Mouse (Mus musculus) thymus, adult 2 months (tissue): ENCODE measurements at regions not wholly inside any gene's neighbourhood (a gene's known extent, or its start where the extent isn't known, plus 50 kb on each side); places are given as distances from the start of the nearest gene placed in this dataset.

Source experiments
- DNase-seq: peaks from one replicate; pipeline ENCODE4 v3.0.0; 2021
- H3K27ac ChIP-seq: fragments of 200-500 bp; 2 replicates; pipeline ENCODE4 v1.5.1; 2012; ENCODE audit warnings: low read length, control low read depth; ENCODE audit not compliant: control insufficient read depth, insufficient read depth
- H3K27me3 ChIP-seq: fragments of 200-500 bp; 2 replicates; pipeline ENCODE4 v1.6.1; 2012; ENCODE audit warnings: mild to moderate bottlenecking, low read length, moderate library complexity, mixed read lengths; ENCODE audit not compliant: control insufficient read depth, insufficient read depth
- H3K36me3 ChIP-seq: fragments of 200-500 bp; 2 replicates; pipeline ENCODE4 v1.6.1; 2012; ENCODE audit warnings: mild to moderate bottlenecking, low read length, moderate library complexity; ENCODE audit not compliant: control insufficient read depth, insufficient read depth
- H3K4me1 ChIP-seq: fragments of 200-500 bp; replicated peaks from 2 replicates; pipeline ENCODE4 v1.6.1; 2012; ENCODE audit warnings: low read length; ENCODE audit not compliant: control insufficient read depth, insufficient read depth
- H3K4me3 ChIP-seq: fragments of 200-500 bp; 2 replicates; pipeline ENCODE4 v1.5.1; 2012; ENCODE audit warnings: mild to moderate bottlenecking, low read length, control low read depth, moderate library complexity; ENCODE audit not compliant: control insufficient read depth, insufficient read depth
- CTCF ChIP-seq: fragments of 200-500 bp; IDR thresholded peaks from 2 replicates; pipeline ENCODE4 v1.5.1; 2012; ENCODE audit warnings: mild to moderate bottlenecking, control low read depth, low read length, moderate library complexity, borderline replicate concordance; ENCODE audit not compliant: control insufficient read depth, poor library complexity, insufficient read depth; ENCODE audit errors: extremely low read depth
- POLR2A ChIP-seq: fragments of 200-500 bp; IDR thresholded peaks from 2 replicates; pipeline ENCODE4 v1.6.1; 2012; ENCODE audit warnings: mild to moderate bottlenecking, low read length, control low read depth, moderate library complexity; ENCODE audit not compliant: control insufficient read depth, poor library complexity, insufficient read depth; ENCODE audit errors: extremely low read depth
- WGBS: fragments of 180-500 bp; shearing (Covaris S2); methylation state at CpG from one replicate; pipeline ENCODE4 v1.1.7; 2018; 5-methylcytosine and 5-hydroxymethylcytosine counted together

DNA sequence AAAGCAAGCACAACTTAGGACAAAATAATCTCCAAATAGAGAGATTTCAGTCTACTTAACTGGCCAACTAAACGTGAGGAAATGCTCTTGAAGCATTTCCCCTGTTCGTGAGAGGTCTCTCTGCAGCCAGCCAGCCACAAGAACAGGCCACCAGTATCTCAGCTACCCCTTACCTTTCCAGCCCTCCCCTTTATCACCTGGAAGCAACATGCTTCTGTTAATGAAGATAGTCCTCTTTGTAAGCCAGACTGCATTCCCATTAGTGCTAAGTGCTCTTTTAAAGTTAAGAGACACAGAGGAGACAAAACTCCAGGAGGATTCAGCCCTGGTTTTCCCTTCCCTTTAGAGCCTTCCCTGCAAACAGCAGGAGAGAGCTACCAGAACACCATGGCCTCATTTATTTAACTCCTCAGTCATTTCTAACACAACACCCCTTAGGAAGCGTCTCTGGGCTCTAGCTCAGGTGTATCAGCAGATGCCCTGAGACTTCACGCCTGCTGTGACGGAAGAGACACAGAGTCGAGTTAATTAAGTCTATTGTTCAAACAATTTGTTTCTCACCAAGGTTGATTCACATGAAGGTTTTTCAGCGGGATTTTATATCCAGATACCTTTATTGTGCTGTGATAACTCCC is 157.8 kb upstream of the Nabp1 start:
- TF ChIP-seq CTCF (no peak), POLR2A (no peak)
- no peaks in the 10 kb centered on the region for H3K4me1 ChIP-seq
- H3K27me3 ChIP-seq, result no peaks in the 10 kb centered on the region
- DNase-seq, result no peak
- H3K27ac ChIP-seq, result no peak overlapping the region
- H3K4me3 ChIP-seq, result no peak overlapping the region
- WGBS, result 82% methylated on average over 7 of the region's 7 CpGs
- no peaks in the 10 kb centered on the region for H3K36me3 ChIP-seq

- Histone ChIP-seq H3K27me3 (no peaks in the 10 kb centered on the region), H3K4me1 (no peaks in the 10 kb centered on the region), H3K36me3 (no peaks in the 10 kb centered on the region), H3K4me3 (no peak overlapping the region), H3K27ac (no peak overlapping the region)
- DNase-seq, result no peak
- TF ChIP-seq POLR2A (no peak), CTCF (no peak)
- 71% methylated on average over 5 of the region's 5 CpGs for WGBS
Observed at GRCm38 (mm10) chr1:51633795-51634194, 155.6 kb upstream of the Nabp1 start.

DNA sequence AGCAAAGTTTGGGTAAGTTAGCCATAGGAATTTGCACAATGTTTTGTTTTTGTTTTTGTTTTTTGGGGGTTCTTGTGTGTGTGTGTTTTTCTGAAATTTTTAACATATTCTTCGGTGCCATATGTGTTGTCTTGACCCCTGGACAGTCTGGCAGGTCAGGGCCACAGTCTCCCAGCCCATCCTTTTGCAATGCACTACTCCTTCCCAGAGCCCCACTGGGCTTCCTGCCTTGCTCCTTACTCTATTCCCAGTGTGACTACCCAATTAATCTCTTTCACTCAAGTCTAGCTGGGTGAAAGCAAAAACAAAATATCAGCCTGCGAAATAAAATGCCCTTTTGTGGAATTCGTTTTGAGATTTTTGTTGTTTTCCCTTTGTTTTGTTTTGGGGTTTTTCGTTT is 154.6 kb upstream of the Nabp1 start:
- H3K27me3 ChIP-seq, result no peaks in the 10 kb centered on the region
- DNase-seq, result no peak
- H3K4me1 ChIP-seq, result no peaks in the 10 kb centered on the region
- no peak overlapping the region for H3K27ac ChIP-seq
- H3K36me3 ChIP-seq, result no peaks in the 10 kb centered on the region
- no peak overlapping the region for H3K4me3 ChIP-seq
- TF ChIP-seq POLR2A (no peak), CTCF (no peak)
- WGBS, result 93% methylated on average over 4 of the region's 4 CpGs

DNA sequence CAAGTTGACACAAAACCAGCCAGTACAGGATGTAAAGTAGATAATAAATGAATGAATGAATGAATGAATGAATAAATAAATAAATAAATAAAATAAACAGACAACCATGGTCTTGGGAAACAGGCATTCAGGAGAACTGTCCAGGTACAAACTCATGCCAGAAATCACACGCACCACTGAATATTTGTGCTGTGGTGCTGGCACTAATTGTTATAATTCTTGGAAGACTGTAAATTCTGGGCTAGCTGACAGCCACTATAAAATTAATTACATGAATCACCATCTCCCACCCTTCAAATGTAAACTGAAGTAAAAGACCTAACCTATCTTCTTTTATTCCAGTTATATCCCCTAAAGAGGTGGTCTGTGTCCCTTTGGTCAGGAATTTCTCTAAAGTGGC is 151.6 kb upstream of the Nabp1 start:
- 93% methylated on average over 1 of the region's 1 CpGs for WGBS
- H3K4me1 ChIP-seq, result no peaks in the 10 kb centered on the region
- H3K27ac ChIP-seq, result no peak overlapping the region
- DNase-seq, result no peak
- no peak for TF ChIP-seq CTCF
- no peaks in the 10 kb centered on the region for H3K36me3 ChIP-seq
- H3K27me3 ChIP-seq, result no peaks in the 10 kb centered on the region
- no peak overlapping the region for H3K4me3 ChIP-seq

DNA sequence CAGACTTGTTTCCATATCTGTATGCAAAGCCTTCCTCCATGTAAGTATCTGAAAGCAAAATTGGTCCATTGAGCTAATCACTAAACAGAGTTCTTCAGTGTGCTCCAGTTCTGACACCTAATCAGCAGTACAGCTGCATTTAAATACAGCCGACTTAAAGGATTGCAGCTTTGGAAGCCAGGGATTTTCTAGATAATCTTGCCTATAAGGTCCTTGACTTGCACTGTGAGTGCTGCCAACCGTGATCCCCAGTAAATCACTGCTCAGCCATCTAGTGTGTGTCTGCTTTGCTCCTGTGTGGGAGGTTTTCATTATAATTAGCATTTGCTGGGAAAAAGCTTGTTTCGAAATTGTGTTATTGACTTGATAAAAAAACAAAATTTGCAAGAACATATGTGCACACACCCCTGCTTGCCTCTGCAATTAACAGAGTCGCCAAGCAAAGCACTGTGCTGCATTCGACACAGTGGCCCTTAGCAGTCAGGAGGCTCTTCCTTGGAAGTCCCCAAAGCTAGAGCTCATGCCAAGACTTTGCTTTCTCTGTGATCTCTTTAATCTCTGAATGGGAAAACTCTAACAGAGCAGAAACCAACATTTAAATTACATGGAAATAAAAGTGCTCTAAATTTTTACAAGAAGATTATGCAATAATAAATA is 150.0 kb upstream of the Nabp1 start:
- no peaks in the 10 kb centered on the region for H3K27me3 ChIP-seq
- no peaks in the 10 kb centered on the region for H3K36me3 ChIP-seq
- WGBS, result 94% methylated on average over 5 of the region's 5 CpGs
- no peak overlapping the region for H3K27ac ChIP-seq
- no peak overlapping the region for H3K4me3 ChIP-seq
- H3K4me1 ChIP-seq, result no peaks in the 10 kb centered on the region
- no peak for DNase-seq
- TF ChIP-seq CTCF (no peak), POLR2A (no peak)

DNA sequence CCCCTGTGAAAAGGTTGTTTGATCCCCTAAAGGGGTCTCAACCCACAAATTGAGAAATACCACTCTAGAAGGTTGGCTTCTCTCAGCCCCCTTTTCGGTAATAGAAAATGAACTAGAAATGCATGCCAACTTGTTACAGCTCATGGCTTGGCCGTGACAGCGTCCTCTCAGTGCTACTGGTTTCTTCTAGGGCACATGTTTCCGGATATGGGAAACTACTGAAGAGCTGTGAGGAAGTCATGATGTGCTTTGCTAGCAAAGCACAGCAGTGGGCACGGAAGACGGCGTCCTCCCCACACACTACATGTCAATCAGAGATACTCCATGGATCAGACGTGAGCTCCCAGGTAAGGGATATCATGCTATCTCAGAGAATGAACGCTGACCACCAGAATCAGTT is 148.1 kb upstream of the Nabp1 start:
- TF ChIP-seq CTCF, result no peak
- TF ChIP-seq POLR2A, result no peak
- Histone ChIP-seq H3K4me3 (no peak overlapping the region), H3K4me1 (no peaks in the 10 kb centered on the region), H3K27me3 (no peaks in the 10 kb centered on the region), H3K36me3 (no peaks in the 10 kb centered on the region), H3K27ac (no peak overlapping the region)
- no peak for DNase-seq
- WGBS, result 42% methylated on average over 9 of the region's 9 CpGs

- no peak for DNase-seq
- TF ChIP-seq CTCF (no peak), POLR2A (no peak)
- Histone ChIP-seq H3K4me3 (no peak overlapping the region), H3K36me3 (no peaks in the 10 kb centered on the region), H3K27me3 (no peaks in the 10 kb centered on the region), H3K27ac (no peak overlapping the region), H3K4me1 (no peaks in the 10 kb centered on the region)
- WGBS, result 93% methylated on average over 7 of the region's 7 CpGs
Observed at GRCm38 (mm10) chr1:51625079-51625478, 146.9 kb upstream of the Nabp1 start.
